Mouse (Mus musculus) large intestine, adult 2 months (tissue): ENCODE measurements at regions not wholly inside any gene's neighbourhood (a gene's known extent, or its start where the extent isn't known, plus 50 kb on each side); places are given as distances from the start of the nearest gene placed in this dataset.

Source experiments
- DNase-seq: peaks from one replicate; pipeline ENCODE4 v3.0.0-alpha.2; 2012; ENCODE audit warnings: low read depth, low spot score
- WGBS: fragments of 180-500 bp; shearing (Covaris S2); methylation state at CpG from one replicate; pipeline ENCODE4 v1.1.7; 2018; 5-methylcytosine and 5-hydroxymethylcytosine counted together

GRCm38 (mm10) chr2:159731305-159731704, 602.7 kb downstream of the Gm826 start:
- DNase-seq: no peak

- 17% methylated on average over 3 of the region's 3 CpGs for WGBS
- no peak for DNase-seq
These were observed 601.5 kb downstream of the Gm826 start for GRCm38 (mm10) chr2:159732413-159732812.

- DNase-seq: no peak
- WGBS: 64% methylated on average over 5 of the region's 5 CpGs
These were observed 599.4 kb downstream of the Gm826 start for GRCm38 (mm10) chr2:159734576-159734975.

GRCm38 (mm10) chr2:159755541-159756011, 578.4 kb downstream of the Gm826 start:
- 16% methylated on average over 7 of the region's 7 CpGs for WGBS
- no peak for DNase-seq

- DNase-seq: no peak
- 83% methylated on average over 6 of the region's 6 CpGs for WGBS
These were observed 573.2 kb downstream of the Gm826 start for GRCm38 (mm10) chr2:159760806-159761205.

GRCm38 (mm10) chr2:159763115-159763514, 570.8 kb downstream of the Gm826 start:
- WGBS: 24% methylated on average over 6 of the region's 6 CpGs
- DNase-seq: no peak
